Mouse (Mus musculus) cortical plate, adult 2 months (tissue): ENCODE measurements around the gene Tlk1. TPM values are rescaled to one million over a fixed set of nuclear protein-coding genes. Genes with fewer than 3 reads are reported as not detected.

Source experiments
- H3K27ac ChIP-seq: fragments of 200-500 bp; 2 replicates; pipeline ENCODE4 v1.5.1; 2012; ENCODE audit warnings: low read length, control low read depth, inconsistent platforms; ENCODE audit not compliant: insufficient read depth
- H3K4me1 ChIP-seq: fragments of 200-500 bp; 2 replicates; pipeline ENCODE4 v1.6.1; 2011; ENCODE audit warnings: low read length; ENCODE audit not compliant: control insufficient read depth, insufficient read depth
- H3K4me3 ChIP-seq: fragments of 200-500 bp; 2 replicates; pipeline ENCODE4 v1.5.1; 2011; ENCODE audit warnings: mild to moderate bottlenecking, low read length, control low read depth; ENCODE audit not compliant: insufficient read depth
- CTCF ChIP-seq: fragments of 200-500 bp; IDR thresholded peaks from 2 replicates; pipeline ENCODE4 v1.5.1; 2011; ENCODE audit warnings: mild to moderate bottlenecking, control low read depth, low read length; ENCODE audit not compliant: insufficient read depth; ENCODE audit errors: extremely low read depth
- POLR2A ChIP-seq: fragments of 200-500 bp; IDR thresholded peaks from 2 replicates; pipeline ENCODE4 v1.6.1; 2011; ENCODE audit warnings: mild to moderate bottlenecking, low read length, control low read depth; ENCODE audit not compliant: insufficient read depth; ENCODE audit errors: extremely low read depth
- polyA plus RNA-seq: library from polyadenylated mRNA; depleted of rRNA; stranded (reverse); fragments of >200 nt; gene quantifications from 2 replicates; pipeline ENCODE4 v1.2.3, GENCODE M21; 2012

Tlk1 gene
- polyA plus RNA-seq, 1 experiment = 45.5 TPM

DNA sequence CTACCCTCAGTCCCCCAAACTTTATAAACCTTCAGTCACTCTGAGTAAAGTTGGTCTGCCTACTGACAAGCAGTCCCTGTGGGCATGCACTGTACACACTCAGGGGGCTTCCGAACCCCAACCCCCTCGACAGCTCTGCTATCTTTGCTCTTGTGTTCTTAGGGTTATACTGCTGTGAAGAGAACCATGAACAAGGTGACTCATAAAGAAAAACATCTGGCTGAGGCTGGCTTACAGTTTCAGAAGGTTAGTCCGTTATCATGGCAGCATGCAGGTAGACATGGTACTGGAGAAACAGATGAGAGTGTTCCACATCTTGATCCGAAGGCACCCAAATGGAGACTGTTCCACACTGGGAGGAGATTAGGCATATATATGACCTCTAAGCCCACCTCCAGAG lies 114.7 kb downstream of the Tlk1 start:
- no peak for TF ChIP-seq POLR2A
- no peak for TF ChIP-seq CTCF
- Histone ChIP-seq H3K4me1 (no peaks in the 10 kb centered on the region), H3K27ac (no peak overlapping the region), H3K4me3 (no peak overlapping the region)

DNA sequence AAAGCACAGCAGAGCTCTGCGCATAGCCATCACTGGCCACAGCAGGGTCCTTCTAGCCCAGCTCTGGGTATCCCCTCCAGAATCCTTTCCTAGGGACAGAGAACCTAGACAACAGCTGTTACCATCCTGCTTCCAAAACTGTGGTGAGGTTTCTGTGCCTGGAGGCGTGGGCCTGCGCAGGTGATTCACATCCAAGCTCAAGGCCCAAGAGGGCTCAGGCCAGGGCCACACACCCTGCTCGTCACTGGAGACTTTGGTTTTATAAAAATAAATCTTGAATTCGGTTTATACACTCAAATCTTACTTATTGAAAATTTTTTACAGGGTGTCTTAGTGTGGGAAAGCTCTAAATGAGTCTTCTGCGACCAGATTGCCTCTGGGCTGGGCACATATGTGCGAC lies 115.3 kb downstream of the Tlk1 start:
- H3K4me3 ChIP-seq = no peak overlapping the region
- TF ChIP-seq CTCF (no peak), POLR2A (no peak)
- no peaks in the 10 kb centered on the region for H3K4me1 ChIP-seq
- no peak overlapping the region for H3K27ac ChIP-seq

DNA sequence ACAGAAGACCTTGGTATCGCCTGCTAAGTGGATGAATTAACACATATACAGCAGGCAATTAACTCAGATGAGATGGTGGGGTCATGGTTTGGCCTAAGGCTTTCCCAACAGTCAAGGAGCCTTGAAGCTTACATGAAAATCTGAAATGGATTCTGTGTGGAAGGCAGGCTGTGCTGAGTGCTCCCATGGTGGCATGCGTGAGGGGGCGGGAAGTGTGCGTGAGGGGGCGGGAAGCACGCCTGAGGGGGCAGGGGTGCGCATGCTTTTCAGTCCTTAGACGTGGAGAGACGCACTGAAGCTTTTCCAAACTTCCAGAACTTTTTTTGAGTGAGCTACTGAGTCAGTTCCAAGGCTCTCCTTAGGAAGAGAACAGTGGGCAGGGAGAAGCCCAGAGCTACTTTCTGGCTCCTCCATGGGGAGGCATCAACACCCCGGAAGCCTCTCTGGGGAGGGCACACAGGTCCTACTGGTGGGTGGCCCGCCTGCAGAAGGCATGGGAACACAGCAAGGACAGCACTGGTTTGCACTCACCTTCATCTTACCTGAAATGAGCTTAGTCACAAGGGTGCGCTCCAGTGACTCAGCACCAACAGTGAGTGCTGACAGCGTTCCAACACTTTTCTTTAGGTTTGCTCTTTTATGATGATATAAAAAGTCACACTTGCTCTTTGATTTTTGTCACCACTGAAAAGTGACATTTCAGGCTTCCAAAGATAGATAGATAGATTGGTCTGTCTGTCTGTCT lies 116.4 kb downstream of the Tlk1 start:
- Histone ChIP-seq H3K27ac (no peak overlapping the region), H3K4me3 (no peak overlapping the region), H3K4me1 (no peaks in the 10 kb centered on the region)
- no peak for TF ChIP-seq CTCF

DNA sequence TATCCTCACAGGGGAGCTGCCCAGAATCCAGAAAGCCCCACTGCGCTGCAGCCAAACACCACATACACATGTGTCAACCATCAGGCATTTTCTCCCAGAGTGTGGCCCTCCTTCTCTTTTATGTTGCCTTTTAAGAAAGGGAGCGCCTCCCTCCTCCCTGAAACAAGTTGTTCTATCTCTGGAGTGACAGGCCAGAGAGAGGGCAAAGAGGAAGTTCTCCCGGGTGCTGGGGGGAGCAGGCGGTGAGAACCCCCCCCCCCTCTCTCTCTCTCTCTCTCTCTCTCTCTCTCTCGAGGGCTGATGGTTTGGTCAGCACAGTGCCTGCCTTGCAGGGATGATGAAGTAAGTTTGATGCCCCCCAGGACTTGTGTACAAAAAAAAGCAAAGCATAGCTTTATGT lies 123.1 kb downstream of the Tlk1 start:
- H3K4me3 ChIP-seq = no peak overlapping the region
- TF ChIP-seq CTCF = no peak
- no peak for TF ChIP-seq POLR2A
- H3K4me1 ChIP-seq = no peaks in the 10 kb centered on the region
- H3K27ac ChIP-seq = no peak overlapping the region

DNA sequence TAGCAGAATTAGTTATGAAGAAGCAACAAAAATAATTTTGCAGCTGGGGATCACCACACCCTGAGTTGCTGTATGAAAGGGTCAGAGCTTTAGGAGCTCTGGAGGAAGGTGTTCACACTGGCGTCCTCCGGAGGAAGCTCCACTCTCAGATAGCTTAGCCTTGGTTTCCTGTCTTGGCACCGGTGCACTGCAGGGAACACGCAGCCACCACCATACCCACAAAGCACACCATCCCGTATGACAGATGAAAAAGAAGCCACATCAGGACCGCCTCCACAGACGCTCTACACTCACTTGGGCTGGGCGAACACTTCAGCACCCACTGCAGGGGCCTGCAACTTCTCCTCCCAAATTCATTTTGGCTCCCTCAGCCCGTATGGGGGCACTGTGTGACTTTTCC lies 124.0 kb downstream of the Tlk1 start:
- no peak overlapping the region for H3K27ac ChIP-seq
- no peaks in the 10 kb centered on the region for H3K4me1 ChIP-seq
- H3K4me3 ChIP-seq = no peak overlapping the region
- TF ChIP-seq POLR2A (no peak), CTCF (no peak)

DNA sequence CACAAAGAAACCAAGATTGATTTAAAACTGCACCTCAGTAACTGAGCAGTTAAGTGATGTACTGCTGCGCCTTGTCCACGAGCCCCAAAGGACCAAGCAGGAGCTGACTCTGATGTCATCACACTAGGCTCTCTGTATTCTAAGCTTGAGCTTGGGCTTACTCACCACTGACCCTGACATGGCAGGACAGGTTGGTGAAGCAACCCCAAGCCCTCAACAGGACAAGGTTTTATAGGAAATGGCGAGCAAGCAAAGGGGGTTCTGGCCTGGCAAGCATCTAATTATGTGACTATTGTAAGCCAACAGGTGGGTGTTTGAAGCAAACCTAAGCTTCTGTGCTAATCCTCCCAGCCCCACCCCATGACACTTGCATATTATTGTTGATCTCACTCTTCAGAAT lies 124.7 kb downstream of the Tlk1 start:
- no peak for TF ChIP-seq POLR2A
- TF ChIP-seq CTCF = no peak
- no peaks in the 10 kb centered on the region for H3K4me1 ChIP-seq
- H3K27ac ChIP-seq = no peak overlapping the region
- no peak overlapping the region for H3K4me3 ChIP-seq

DNA sequence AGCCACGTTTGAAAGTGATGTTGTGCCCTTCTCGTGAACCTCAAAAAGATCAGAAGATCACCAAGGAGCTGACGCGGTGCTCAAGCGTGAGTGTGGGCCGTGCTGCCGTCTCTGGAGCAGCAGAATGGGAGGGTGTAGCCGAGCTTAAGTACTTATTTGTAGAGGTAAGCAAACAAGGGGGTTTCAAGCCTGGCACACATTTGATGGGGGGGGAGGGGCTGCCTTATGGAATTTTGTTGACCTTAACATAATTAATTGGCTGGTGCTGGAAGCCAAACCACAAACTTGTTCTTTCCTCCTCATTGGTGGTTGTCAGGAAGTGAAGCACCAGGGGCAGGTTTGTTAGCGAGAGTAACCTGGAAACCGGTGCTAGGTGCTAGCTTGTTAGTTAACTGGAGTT lies 129.8 kb downstream of the Tlk1 start:
- TF ChIP-seq POLR2A (no peak), CTCF (no peak)
- H3K4me1 ChIP-seq = no peaks in the 10 kb centered on the region
- H3K27ac ChIP-seq = no peak overlapping the region
- no peak overlapping the region for H3K4me3 ChIP-seq

DNA sequence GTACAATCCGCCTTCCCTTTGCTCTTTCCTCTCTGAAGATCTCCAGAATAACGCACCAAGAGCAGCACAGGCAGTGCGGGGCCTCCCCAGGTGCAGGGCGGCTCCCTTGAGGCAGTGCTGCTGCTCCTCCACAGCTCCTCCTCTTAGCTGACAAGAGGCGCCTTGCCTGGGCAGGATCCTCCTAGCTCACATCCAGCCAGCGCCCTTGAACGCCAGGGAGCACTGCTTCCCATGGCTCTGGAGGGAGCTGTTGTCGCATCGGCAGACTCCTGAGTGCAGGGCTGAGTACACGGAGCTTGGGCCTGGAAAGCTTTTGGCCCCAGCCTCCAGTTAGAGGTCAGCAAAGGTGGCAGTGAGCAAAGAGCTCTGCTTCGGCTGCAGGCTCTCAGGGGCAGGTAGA lies 135.3 kb downstream of the Tlk1 start:
- TF ChIP-seq CTCF (no peak), POLR2A (no peak)
- Histone ChIP-seq H3K4me3 (no peak overlapping the region), H3K27ac (no peak overlapping the region), H3K4me1 (peaks cover 2% of the 10 kb centered on the region; the same call in 1 of the 2 replicates)

DNA sequence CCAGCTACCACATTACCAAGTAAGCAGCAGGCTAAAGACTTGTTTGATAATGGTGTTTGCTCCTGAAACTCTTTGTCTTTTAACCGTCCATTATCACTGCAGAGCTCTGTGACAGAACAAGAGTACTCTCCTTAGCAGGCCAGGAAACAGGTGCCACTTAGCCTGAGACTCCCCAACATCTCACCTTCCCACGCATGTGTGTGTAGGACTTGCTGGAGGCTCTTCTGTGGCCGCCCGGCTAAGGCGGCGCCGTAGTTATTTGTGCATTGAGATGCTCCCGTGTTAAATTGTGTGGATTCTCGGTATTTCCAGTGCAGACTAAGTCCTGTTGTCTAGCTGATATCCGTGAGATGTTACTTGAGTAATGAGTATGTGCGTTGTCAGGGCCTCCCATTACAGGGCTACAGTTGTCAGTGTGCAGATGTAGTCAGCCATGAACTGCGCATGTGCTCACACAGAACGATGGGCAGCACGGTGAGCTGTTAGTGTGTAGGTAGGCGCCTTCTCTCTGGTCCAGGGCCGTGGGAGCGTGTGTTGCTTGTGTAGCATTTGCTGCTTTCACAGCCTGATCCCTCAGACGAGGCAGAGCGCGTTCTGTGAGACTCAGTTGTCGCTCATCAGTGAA lies 137.0 kb downstream of the Tlk1 start:
- Histone ChIP-seq H3K4me1 (peaks cover 2% of the 10 kb centered on the region; the same call in 1 of the 2 replicates), H3K4me3 (no peak overlapping the region), H3K27ac (no peak overlapping the region)
- no peak for TF ChIP-seq CTCF
- TF ChIP-seq POLR2A = no peak

DNA sequence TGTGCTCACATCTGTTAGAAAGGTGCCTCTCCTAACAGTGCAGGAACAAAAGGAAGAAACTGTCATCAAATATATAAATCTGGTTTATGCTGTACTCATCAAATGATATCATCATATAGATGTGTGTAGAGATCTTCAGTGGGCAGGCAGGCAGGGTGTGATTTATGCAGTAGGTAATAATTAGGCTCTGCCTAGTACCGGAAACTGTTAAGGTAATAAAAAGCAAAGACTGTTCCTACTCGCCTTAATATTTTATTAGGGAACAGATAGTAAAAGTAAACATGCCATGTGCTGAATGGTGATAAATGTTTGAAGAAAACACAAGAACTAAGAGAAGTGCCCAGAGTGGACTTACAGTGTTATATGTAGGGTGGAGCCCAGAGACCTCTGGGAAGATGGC lies 143.2 kb downstream of the Tlk1 start:
- no peak overlapping the region for H3K27ac ChIP-seq
- TF ChIP-seq POLR2A = no peak
- TF ChIP-seq CTCF = no peak
- no peak overlapping the region for H3K4me3 ChIP-seq
- H3K4me1 ChIP-seq = peaks cover under 1% of the 10 kb centered on the region; the same call in 1 of the 2 replicates
